Mouse (Mus musculus): ENCODE data around the gene Gm5141. TPM values are rescaled to one million over a fixed set of nuclear protein-coding genes. Genes with fewer than 3 reads are reported as not detected.

The Gm5141 gene
- polyA plus RNA-seq, 1 experiment from 2014 or later = 8.6 TPM

MicroRNA genes within 50 kb of the gene (microRNA counts, 519-probe panel; counts per million panel counts)
- not detected for microRNA mmu-miR-713

Small RNA genes within 50 kb of the gene (microRNA-seq; reads per million reads assigned to microRNA genes)
- gene Gm24588 (not detected), gene Mir713 (not detected)

Other genes starting within 250 kb of the Gm5141 start
- gene Zfp935, start 227.3 kb downstream of the Gm5141 start, polyA plus RNA-seq (2016; fragmentation: Nextera tagmentation; extraction: Ambion mirVana) = not detected in 2 replicates
- 15.4 and 17.9 TPM in 2 replicates for gene Zfp934, start 214.6 kb downstream of the Gm5141 start, polyA plus RNA-seq (2016; fragmentation: Nextera tagmentation; extraction: Ambion mirVana)
- gene 6720489N17Rik, start 161.6 kb downstream of the Gm5141 start, polyA plus RNA-seq (2016; fragmentation: Nextera tagmentation; extraction: Ambion mirVana) = 10.5 and 11.4 TPM in 2 replicates
- gene Platr25, start 25.1 kb downstream of the Gm5141 start, polyA plus RNA-seq (2016; fragmentation: Nextera tagmentation; extraction: Ambion mirVana) = 17.7 and 25.2 TPM in 2 replicates
- gene Fbp2, start 72.6 kb upstream of the Gm5141 start, polyA plus RNA-seq (2016; fragmentation: Nextera tagmentation; extraction: Ambion mirVana) = 0.31 and 0.41 TPM in 2 replicates
- 0.25 TPM in 1 of 2 replicates, not detected in the other for gene Fbp1, start 102.5 kb upstream of the Gm5141 start, polyA plus RNA-seq (2016; fragmentation: Nextera tagmentation; extraction: Ambion mirVana)
- 46.2 and 52.6 TPM in 2 replicates for gene 2010111I01Rik, start 179.1 kb upstream of the Gm5141 start, polyA plus RNA-seq (2016; fragmentation: Nextera tagmentation; extraction: Ambion mirVana)

Data from heart, embryonic 10.5 days (tissue).